Mouse (Mus musculus): ENCODE results near the gene Ptcd2.

Gene Ptcd2

GRCm38 (mm10) chr13:99316366-99316765, 28.1 kb downstream of the Ptcd2 start:
- in situ Hi-C loops (cut with MboI; ENCODE audit: unreplicated experiment in 2 of 2) = loop anchor here (25.0 kb wide), 2 partner anchors 454 to 604 kb away; no protein-coding TSS in a partner anchor

- in situ Hi-C loops (cut with MboI; ENCODE audit: unreplicated experiment in 2 of 2) = loop anchor here (25.0 kb wide), 2 partner anchors 452 to 602 kb away; no protein-coding TSS in a partner anchor
Observed at GRCm38 (mm10) chr13:99314657-99315181, 29.8 kb downstream of the Ptcd2 start.

- in situ Hi-C loops (cut with MboI; ENCODE audit: unreplicated experiment in 2 of 2) = loop anchor here (25.0 kb wide), 2 partner anchors 452 to 602 kb away; no protein-coding TSS in a partner anchor
Observed at GRCm38 (mm10) chr13:99314098-99314497, 30.4 kb downstream of the Ptcd2 start.

- in situ Hi-C loops (cut with MboI; ENCODE audit: unreplicated experiment in 2 of 2) = loop anchor here (25.0 kb wide), 2 partner anchors 446 to 596 kb away; no protein-coding TSS in a partner anchor
Observed at GRCm38 (mm10) chr13:99308393-99308792, 36.1 kb downstream of the Ptcd2 start.

- in situ Hi-C loops (cut with MboI; ENCODE audit: unreplicated experiment in 2 of 2) = loop anchor here (25.0 kb wide), 2 partner anchors 446 to 596 kb away; no protein-coding TSS in a partner anchor
Observed at GRCm38 (mm10) chr13:99307930-99308359, 36.6 kb downstream of the Ptcd2 start.

- in situ Hi-C loops (cut with MboI; ENCODE audit: unreplicated experiment in 2 of 2) = loop anchor here (25.0 kb wide), 2 partner anchors 444 to 594 kb away; no protein-coding TSS in a partner anchor
Observed at GRCm38 (mm10) chr13:99306164-99306563, 38.3 kb downstream of the Ptcd2 start.

GRCm38 (mm10) chr13:99305186-99305585, 39.3 kb downstream of the Ptcd2 start:
- in situ Hi-C loops (cut with MboI; ENCODE audit: unreplicated experiment in 2 of 2) = loop anchor here (25.0 kb wide), 2 partner anchors 443 to 593 kb away; no protein-coding TSS in a partner anchor

GRCm38 (mm10) chr13:99304365-99304764, 40.1 kb downstream of the Ptcd2 start:
- in situ Hi-C loops (cut with MboI; ENCODE audit: unreplicated experiment in 2 of 2) = loop anchor here (25.0 kb wide), 2 partner anchors 442 to 592 kb away; no protein-coding TSS in a partner anchor

- in situ Hi-C loops (cut with MboI; ENCODE audit: unreplicated experiment in 2 of 2) = loop anchor here (25.0 kb wide), 2 partner anchors 442 to 592 kb away; no protein-coding TSS in a partner anchor
Observed at GRCm38 (mm10) chr13:99303846-99304245, 40.7 kb downstream of the Ptcd2 start.

- in situ Hi-C loops (cut with MboI; ENCODE audit: unreplicated experiment in 2 of 2) = loop anchor here (25.0 kb wide), 3 partner anchors 113 to 588 kb away; partner anchors contain the start of gene Zfp366 (in 1 of the 2)
Observed at GRCm38 (mm10) chr13:99299921-99300320, 44.6 kb downstream of the Ptcd2 start.

GRCm38 (mm10) chr13:99294176-99294575, 50.3 kb downstream of the Ptcd2 start:
- in situ Hi-C loops (cut with MboI; ENCODE audit: unreplicated experiment in 2 of 2) = loop anchor here in 1 of 2 experiments (25.0 kb wide), 1 partner anchor 107 kb away; the partner anchor contains the start of gene Zfp366

- in situ Hi-C loops (cut with MboI; ENCODE audit: unreplicated experiment in 2 of 2) = loop anchor here in 1 of 2 experiments (25.0 kb wide), 1 partner anchor 103 kb away; the partner anchor contains the start of gene Zfp366
Observed at GRCm38 (mm10) chr13:99290766-99291165, 53.7 kb downstream of the Ptcd2 start.

GRCm38 (mm10) chr13:99287786-99288185, 56.7 kb downstream of the Ptcd2 start:
- in situ Hi-C loops (cut with MboI; ENCODE audit: unreplicated experiment in 2 of 2) = loop anchor here in 1 of 2 experiments (25.0 kb wide), 1 partner anchor 100 kb away; the partner anchor contains the start of gene Zfp366

- in situ Hi-C loops (cut with MboI; ENCODE audit: unreplicated experiment in 2 of 2) = loop anchor here in 1 of 2 experiments (25.0 kb wide), 1 partner anchor 100 kb away; the partner anchor contains the start of gene Zfp366
Observed at GRCm38 (mm10) chr13:99287207-99287606, 57.3 kb downstream of the Ptcd2 start.

- in situ Hi-C loops (cut with MboI; ENCODE audit: unreplicated experiment in 2 of 2) = loop anchor here in 1 of 2 experiments (25.0 kb wide), 1 partner anchor 98 kb away; the partner anchor contains the start of gene Zfp366
Observed at GRCm38 (mm10) chr13:99285241-99285640, 59.3 kb downstream of the Ptcd2 start.

GRCm38 (mm10) chr13:99284400-99285160, 59.9 kb downstream of the Ptcd2 start:
- in situ Hi-C loops (cut with MboI; ENCODE audit: unreplicated experiment in 2 of 2) = loop anchor here in 1 of 2 experiments (25.0 kb wide), 1 partner anchor 97 kb away; the partner anchor contains the start of gene Zfp366

GRCm38 (mm10) chr13:99283916-99284315, 60.6 kb downstream of the Ptcd2 start:
- in situ Hi-C loops (cut with MboI; ENCODE audit: unreplicated experiment in 2 of 2) = loop anchor here in 1 of 2 experiments (25.0 kb wide), 1 partner anchor 97 kb away; the partner anchor contains the start of gene Zfp366

- in situ Hi-C loops (cut with MboI; ENCODE audit: unreplicated experiment in 2 of 2) = loop anchor here in 1 of 2 experiments (25.0 kb wide), 1 partner anchor 96 kb away; the partner anchor contains the start of gene Zfp366
Observed at GRCm38 (mm10) chr13:99282961-99283360, 61.5 kb downstream of the Ptcd2 start.

- in situ Hi-C loops (cut with MboI; ENCODE audit: unreplicated experiment in 2 of 2) = loop anchor here in 1 of 2 experiments (25.0 kb wide), 1 partner anchor 92 kb away; the partner anchor contains the start of gene Zfp366
Observed at GRCm38 (mm10) chr13:99279351-99279750, 65.2 kb downstream of the Ptcd2 start.

- in situ Hi-C loops (cut with MboI; ENCODE audit: unreplicated experiment in 2 of 2) = loop anchor here in 1 of 2 experiments (25.0 kb wide), 1 partner anchor 91 kb away; the partner anchor contains the start of gene Zfp366
Observed at GRCm38 (mm10) chr13:99278511-99278910, 66.0 kb downstream of the Ptcd2 start.
